Mouse (Mus musculus): Measurements from ENCODE around the gene Fkbp15. TPM values are rescaled to one million over a fixed set of nuclear protein-coding genes. Genes with fewer than 3 reads are reported as not detected.
"Not testable (repeated sequence)": the region's sequence is repeated elsewhere in the genome, so short reads cannot be mapped to it uniquely, and the experiment has no call there.

The Fkbp15 gene
- total RNA-seq, 1 experiment from 2014 or later = 51.0 TPM

DNA sequence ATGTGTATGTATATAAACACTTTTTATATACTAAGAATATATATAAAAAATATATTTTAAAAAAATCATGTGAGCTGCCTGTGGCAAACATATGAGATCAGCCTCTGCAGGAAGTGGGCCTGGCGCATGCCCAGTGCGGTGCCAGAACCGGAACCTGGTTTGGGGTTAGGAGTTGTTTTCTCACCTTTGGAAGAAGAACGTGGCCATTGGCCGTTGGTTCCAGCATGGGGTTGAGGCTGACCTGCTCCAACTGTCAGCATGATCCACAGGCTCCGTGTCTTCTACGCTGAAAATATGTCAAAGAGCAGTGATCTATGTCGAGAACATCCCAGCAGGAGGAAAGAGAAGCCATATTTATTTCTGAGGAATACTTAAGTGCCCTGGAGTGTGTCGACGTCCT is 86.4 kb downstream of the Fkbp15 start:
- no peak for ATAC-seq (replicated peaks in 1 of 2; ENCODE audit: insufficient read depth in 1 of 2, low FRiP score in 2 of 2, low TSS enrichment in 1 of 2, low read depth in 1 of 2, poor library complexity in 2 of 2, severe bottlenecking in 2 of 2)

DNA sequence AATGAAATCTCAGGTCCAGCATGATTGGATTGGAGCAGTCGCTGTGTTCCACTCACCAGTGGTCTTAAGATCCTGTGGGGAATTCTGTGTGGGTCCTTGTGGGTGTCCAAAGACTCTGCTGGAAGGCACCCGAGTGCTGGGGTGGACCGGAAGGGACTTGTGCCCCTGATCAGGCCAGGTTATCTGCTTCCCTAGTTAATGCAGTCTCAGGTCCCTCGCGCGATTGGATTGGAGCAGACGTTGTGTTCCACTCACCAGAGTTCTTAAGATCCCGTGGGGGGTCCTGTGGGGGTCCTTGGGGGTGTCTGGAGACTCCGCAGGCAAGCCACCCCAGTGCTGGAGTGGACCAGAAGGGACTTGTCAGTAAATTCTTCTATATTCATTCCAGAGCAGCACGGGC is 87.7 kb downstream of the Fkbp15 start:
- no peak for ATAC-seq (replicated peaks in 1 of 2; ENCODE audit: insufficient read depth in 1 of 2, low FRiP score in 2 of 2, low TSS enrichment in 1 of 2, low read depth in 1 of 2, poor library complexity in 2 of 2, severe bottlenecking in 2 of 2)

DNA sequence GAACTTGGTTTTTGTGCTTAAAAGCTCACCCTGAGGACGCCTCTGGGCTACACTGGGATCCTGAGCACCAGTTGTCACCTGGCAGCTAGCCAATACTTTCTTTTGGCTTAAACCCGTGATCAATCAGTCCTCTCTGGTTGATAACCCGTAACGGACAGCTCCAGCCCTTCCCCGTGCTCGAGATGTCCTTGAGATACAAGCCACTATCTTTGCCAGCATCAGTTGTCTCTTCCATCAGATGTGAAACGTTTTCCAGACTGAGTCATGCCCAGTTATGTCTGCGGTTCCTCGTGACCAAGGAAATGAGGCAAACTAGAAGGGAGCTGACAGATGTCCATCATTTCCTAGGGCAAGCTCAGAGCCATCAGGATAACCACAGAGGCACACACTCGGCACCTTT is 93.2 kb downstream of the Fkbp15 start:
- ATAC-seq (replicated peaks in 1 of 2; ENCODE audit: insufficient read depth in 1 of 2, low FRiP score in 2 of 2, low TSS enrichment in 1 of 2, low read depth in 1 of 2, poor library complexity in 2 of 2, severe bottlenecking in 2 of 2) = no peak

DNA sequence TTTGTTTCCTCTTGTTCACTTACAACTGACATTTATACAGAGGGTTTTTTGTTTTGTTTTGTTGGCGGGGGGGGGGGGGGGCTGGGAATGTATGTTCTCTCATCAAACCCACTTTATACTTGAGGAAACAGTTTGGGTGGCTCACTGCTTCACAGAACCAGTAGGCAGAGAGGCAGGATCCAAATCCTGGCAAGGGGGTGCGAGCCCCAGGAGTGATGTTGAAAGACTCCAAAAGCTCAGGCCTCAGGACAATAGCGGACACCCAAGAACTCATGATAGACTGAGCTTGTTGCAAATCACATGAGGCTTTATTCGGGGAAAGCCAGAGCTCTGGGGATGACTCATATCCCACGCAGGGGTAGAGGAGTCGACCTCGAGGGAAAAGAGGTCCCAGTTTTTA is 94.3 kb downstream of the Fkbp15 start:
- not testable (repeated sequence) for ATAC-seq (replicated peaks in 1 of 2; ENCODE audit: insufficient read depth in 1 of 2, low FRiP score in 2 of 2, low TSS enrichment in 1 of 2, low read depth in 1 of 2, poor library complexity in 2 of 2, severe bottlenecking in 2 of 2)

DNA sequence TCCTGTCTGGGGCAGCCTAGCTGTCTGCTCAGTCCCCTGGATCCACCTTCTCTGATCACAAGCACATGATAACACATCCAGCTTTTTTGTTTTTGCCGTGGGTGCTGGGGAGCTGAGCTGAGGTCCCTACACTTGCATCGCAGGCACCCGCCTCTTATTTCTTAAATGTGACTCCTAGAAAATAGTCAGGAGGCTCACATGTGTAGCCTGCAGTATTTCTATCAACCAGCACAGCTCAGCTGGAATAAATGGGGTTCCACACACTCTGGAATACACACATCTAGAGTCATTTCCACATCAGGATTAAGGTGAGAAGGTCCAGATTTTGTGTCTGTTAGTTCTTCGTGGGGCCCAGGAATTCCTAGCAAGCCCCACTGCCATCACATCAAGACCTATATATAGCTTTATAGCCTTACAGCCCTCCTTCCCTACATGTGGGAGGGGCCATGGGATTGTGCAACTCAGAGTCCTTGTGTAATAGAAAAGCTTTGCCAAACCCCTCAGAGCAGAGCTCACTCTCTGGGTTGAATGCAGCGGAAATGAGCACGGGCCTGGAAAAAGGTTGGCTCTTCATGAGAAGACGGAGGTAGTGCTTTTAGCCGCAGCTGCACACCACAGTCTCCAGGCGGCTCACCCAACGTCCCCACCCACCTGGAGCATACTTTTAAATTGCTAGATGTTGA is 95.1 kb downstream of the Fkbp15 start:
- ATAC-seq (replicated peaks in 1 of 2; ENCODE audit: insufficient read depth in 1 of 2, low FRiP score in 2 of 2, low TSS enrichment in 1 of 2, low read depth in 1 of 2, poor library complexity in 2 of 2, severe bottlenecking in 2 of 2) = peak; percentile 59 to 66; a peak in 2 of 4 replicates

DNA sequence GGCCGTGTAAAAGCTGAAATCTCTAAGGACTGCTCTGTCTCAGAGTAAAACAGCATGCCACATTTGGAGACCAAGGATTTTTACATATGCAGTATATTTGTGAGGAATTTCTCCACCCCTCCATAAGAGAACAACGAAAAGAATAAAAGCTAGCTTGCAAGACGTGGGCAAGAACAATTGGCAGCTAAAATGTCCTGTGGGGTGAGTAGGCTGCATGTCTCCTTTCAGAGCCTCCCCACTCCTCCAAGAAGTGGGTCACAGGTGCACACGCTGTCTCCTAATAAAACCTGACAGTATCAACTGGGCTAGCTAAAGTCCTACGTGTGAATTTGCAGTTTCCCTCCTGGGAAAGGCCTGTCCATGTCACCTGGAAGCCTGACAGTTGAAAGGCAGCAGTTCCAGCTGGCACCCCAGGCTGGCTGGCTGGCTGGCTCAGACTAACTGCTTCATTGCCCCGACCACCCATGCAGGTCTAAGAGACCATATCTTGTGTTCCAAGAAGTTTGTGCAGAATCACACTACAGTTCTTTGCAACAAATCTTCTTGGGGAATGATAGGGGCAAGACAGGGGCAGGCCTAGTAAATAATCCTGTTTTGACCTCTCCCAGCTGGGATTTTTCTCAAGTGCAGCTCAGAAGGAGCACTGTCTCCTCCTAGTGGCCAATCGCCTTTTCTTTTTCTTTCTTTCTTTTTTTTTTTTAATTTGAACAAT is 97.1 kb downstream of the Fkbp15 start:
- no peak for ATAC-seq (replicated peaks in 1 of 2; ENCODE audit: insufficient read depth in 1 of 2, low FRiP score in 2 of 2, low TSS enrichment in 1 of 2, low read depth in 1 of 2, poor library complexity in 2 of 2, severe bottlenecking in 2 of 2)

DNA sequence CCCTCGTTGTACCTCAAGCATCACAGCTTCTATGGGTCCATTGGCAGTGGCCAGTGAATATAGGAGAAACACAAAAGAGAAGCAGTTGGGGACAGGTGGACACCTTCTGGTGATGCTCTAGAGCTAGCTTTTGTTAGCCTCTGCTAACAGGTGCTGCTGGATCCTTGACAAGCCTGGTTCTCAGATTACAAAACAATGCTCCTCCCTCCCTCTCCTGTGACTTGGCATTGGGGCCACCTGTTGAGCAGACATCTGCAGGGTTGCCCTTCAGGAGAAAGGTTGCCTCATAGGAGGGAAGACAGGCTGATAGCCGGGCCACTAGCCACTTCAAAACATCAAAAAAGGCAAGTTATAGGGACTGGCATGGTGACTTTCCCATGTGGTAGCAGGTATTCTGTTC is 98.1 kb downstream of the Fkbp15 start, which contains the start of gene Slc31a2:
TSS of gene Slc31a2 (plus strand) at position 287 of the 400 bp plus-strand sequence.
- ATAC-seq (replicated peaks in 1 of 2; ENCODE audit: insufficient read depth in 1 of 2, low FRiP score in 2 of 2, low TSS enrichment in 1 of 2, low read depth in 1 of 2, poor library complexity in 2 of 2, severe bottlenecking in 2 of 2) = no peak

DNA sequence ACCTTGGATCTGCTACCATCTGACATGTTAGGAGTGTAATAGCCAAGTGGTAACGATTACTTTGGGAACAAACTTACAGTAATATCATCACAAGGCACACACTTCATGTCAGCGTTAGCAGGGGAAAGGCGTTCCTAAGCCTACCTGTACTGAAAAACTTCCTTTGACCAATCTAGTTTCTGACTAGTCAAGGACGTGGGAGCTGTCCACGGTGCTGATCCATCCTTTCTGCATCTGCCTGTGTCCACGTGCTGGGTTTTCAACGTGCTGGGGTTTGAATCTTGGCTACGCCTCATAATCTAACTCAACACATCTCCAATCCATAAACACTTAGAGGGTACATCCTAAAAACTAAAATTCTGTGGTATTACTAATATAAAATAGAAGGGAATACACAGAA is 103.4 kb downstream of the Fkbp15 start:
- ATAC-seq (replicated peaks in 1 of 2; ENCODE audit: insufficient read depth in 1 of 2, low FRiP score in 2 of 2, low TSS enrichment in 1 of 2, low read depth in 1 of 2, poor library complexity in 2 of 2, severe bottlenecking in 2 of 2) = 0 out of 4 replicates have a peak, but pooled peaks of 1 of the 2 experiments have one; percentile 42

DNA sequence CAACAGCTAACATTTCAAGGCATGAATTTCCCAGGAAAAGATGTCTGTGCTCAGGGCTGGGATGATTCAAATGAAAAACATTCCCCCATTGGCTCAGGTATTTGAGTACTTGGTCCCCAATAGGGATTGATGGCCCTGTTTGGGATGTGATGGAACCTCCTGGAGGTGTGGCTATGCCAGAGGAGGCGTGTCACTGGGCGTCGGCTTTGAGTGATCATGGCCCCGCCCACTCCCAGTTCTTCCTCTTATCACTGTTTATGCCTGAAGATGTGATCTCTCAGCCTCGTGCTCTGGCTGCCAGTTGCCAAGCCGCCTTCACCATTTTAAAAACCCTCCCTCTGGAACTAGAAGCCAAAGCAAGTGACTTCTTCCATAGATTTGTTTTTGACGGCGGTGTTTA is 105.8 kb downstream of the Fkbp15 start:
- ATAC-seq (replicated peaks in 1 of 2; ENCODE audit: insufficient read depth in 1 of 2, low FRiP score in 2 of 2, low TSS enrichment in 1 of 2, low read depth in 1 of 2, poor library complexity in 2 of 2, severe bottlenecking in 2 of 2) = no peak

DNA sequence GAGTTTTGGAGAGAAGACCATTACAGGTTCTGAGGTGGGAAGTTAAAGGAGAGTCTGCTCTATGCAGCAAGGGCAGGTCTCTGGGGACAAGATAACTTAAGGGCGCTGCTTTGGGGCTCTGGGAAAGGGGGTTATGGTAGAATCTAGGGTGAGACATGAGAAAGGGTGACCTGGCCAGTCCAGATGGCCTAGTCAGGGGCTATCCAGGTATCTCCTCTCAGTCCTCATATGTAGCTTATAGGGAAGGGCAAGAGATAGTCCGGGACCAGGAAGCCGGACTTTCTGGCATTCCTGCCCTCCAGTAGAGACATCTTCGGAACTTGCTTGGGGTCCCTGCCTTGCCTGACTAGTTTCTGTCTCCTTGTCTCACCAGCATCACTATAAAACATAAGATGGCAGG is 108.6 kb downstream of the Fkbp15 start:
- ATAC-seq (replicated peaks in 1 of 2; ENCODE audit: insufficient read depth in 1 of 2, low FRiP score in 2 of 2, low TSS enrichment in 1 of 2, low read depth in 1 of 2, poor library complexity in 2 of 2, severe bottlenecking in 2 of 2) = no peak

DNA sequence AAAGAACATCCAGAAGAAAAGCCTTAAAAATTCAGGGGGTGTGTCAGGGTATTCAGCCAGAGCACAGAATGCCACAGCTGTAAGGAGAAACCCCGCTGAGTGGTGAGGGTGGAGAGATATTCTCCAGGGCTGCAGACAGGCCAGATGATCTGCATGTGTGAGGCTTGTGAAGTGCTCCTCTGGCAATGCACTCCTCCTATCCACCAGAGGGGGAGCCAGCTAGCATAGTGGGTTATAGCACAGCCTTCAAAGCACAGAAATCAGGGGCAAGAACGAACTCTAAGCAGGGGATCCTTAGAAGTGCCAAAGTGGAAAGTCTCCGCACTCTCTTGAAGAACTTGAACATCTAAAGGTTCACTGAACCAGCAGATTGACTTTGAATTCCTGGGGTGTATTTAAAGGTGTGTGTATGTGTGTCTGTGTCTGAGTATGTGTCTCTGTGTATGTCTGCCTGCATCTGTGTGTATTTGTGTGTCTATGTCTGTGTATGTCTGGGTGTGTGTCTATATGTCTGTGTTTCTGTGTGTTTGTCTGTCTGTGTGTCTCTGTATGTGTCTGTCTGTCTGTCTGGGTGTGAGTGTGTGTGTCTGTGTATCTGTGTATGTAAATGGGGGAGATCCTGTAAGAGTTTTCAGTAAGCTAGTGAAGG is 109.3 kb downstream of the Fkbp15 start:
- ATAC-seq (replicated peaks in 1 of 2; ENCODE audit: insufficient read depth in 1 of 2, low FRiP score in 2 of 2, low TSS enrichment in 1 of 2, low read depth in 1 of 2, poor library complexity in 2 of 2, severe bottlenecking in 2 of 2) = no peak

Other genes with a start within 250 kb of the Fkbp15 start
- gene Mup21, start 209.7 kb downstream of the Fkbp15 start, total RNA-seq (2017) = not detected in 2 replicates
- 0.15 and 1.8 TPM in 2 replicates for gene Zfp37, start 129.5 kb downstream of the Fkbp15 start, total RNA-seq (2017)
- gene Slc31a2, start 98.0 kb downstream of the Fkbp15 start, total RNA-seq (2017) = 11.0 and 18.4 TPM in 2 replicates
- gene Slc31a1, start 179 bp upstream of the Fkbp15 start, total RNA-seq (2017) = 11.9 and 14.7 TPM in 2 replicates
- 106 and 205 TPM in 2 replicates for gene Cdc26, start 48.1 kb upstream of the Fkbp15 start, total RNA-seq (2017)
- 18.6 and 19.6 TPM in 2 replicates for gene Prpf4, start 48.2 kb upstream of the Fkbp15 start, total RNA-seq (2017)
- not detected in 2 replicates for gene Rnf183, start 74.7 kb upstream of the Fkbp15 start, total RNA-seq (2017)
- gene Wdr31, start 110.3 kb upstream of the Fkbp15 start, total RNA-seq (2017) = 4.0 and 5.8 TPM in 2 replicates
- gene Bspry, start 119.5 kb upstream of the Fkbp15 start, total RNA-seq (2017) = 0.94 and 1.2 TPM in 2 replicates
- gene Hdhd3, start 142.9 kb upstream of the Fkbp15 start, total RNA-seq (2017) = 3.1 and 3.3 TPM in 2 replicates
- 28.8 and 35.6 TPM in 2 replicates for gene Alad, start 159.4 kb upstream of the Fkbp15 start, total RNA-seq (2017)
- gene Pole3, start 164.5 kb upstream of the Fkbp15 start, total RNA-seq (2017) = 72.7 and 78.2 TPM in 2 replicates
- gene 4933430I17Rik, start 164.8 kb upstream of the Fkbp15 start, total RNA-seq (2017) = not detected in 2 replicates
- gene Rgs3, start 199.3 kb upstream of the Fkbp15 start, total RNA-seq (2017) = 23.5 and 23.7 TPM in 2 replicates

All from hematopoietic stem cell, adult 5-6 weeks (primary cell).